Mouse (Mus musculus): ENCODE results near the gene Mad2l1bp.

GRCm38 (mm10) chr17:46115489-46115888, 37.9 kb downstream of the Mad2l1bp start:
- TF ChIP-seq GATA1 (IDR thresholded peaks at IDR 0.05; ENCODE audit: borderline replicate concordance, low read length): no peak
- TF ChIP-seq FLI1 (IDR thresholded peaks at IDR 0.05; ENCODE audit: low read length): no peak
